ENCODE assay signal across 16 mouse cellular contexts in genomic region chr1:102757941-102758340, GRCm38 (mm10).
"Had no signal": no experiment of that assay in that cellular context is flagged by ENCODE, and none has a peak within 500 bp of the region (broad histone marks: within the 10 kb centered on the region; RNA-seq: fewer than 3 reads in every experiment).

No protein-coding gene starts in this region.

- H3K4me3 ChIP-seq: neural tube, embryonic 13.5 days; neural tube, embryonic 15.5 days; stomach, embryonic 15.5 days had no signal

- H3K27me3 ChIP-seq: neural tube, embryonic 13.5 days; neural tube, embryonic 15.5 days; stomach, embryonic 15.5 days had no signal

- DNase-seq: retina, postnatal 1 day; right cerebral cortex, adult 18-20 months; right cerebral cortex, postnatal 14 days; right cerebral cortex, postnatal 25 days; right cerebral cortex, postnatal 4 days; spleen, adult 18-20 months; thymus, adult 18-20 months; thymus, adult 2 months; thymus, postnatal 14 days; thymus, postnatal 25 days; thymus, postnatal 36 days; thymus, postnatal 4 days had no signal

- H3K36me3 ChIP-seq: neural tube, embryonic 13.5 days; neural tube, embryonic 15.5 days; stomach, embryonic 15.5 days had no signal

- H3K9ac ChIP-seq: neural tube, embryonic 13.5 days; neural tube, embryonic 15.5 days; stomach, embryonic 15.5 days had no signal

- H3K27ac ChIP-seq: neural tube, embryonic 13.5 days; neural tube, embryonic 15.5 days; stomach, embryonic 15.5 days; stomach, postnatal 0 days had no signal

- H3K4me1 ChIP-seq: neural tube, embryonic 13.5 days; neural tube, embryonic 15.5 days; stomach, embryonic 15.5 days had no signal
